Mouse (Mus musculus) right cerebral cortex, postnatal 10 days (tissue): ENCODE results near the gene Nmral1.
A peak's percentile ranks its signal among the peaks of the same experiment; 100 is the strongest.
"Not testable (repeated sequence)": the region's sequence is repeated elsewhere in the genome, so short reads cannot be mapped to it uniquely, and the experiment has no call there.

Experiments
- DNase-seq, 2 experiments: peaks; one replicate each; pipeline ENCODE4 v3.0.0; 2021; ENCODE audit warnings: low spot score in 2 of 2

Gene Nmral1

GRCm38 (mm10) chr16:4718753-4719518 is at the start of gene Nmral1:
TSS of gene Nmral1 (minus strand) at chr16:4719356.
- peak; percentile 68 to 77 for DNase-seq

GRCm38 (mm10) chr16:4768719-4769118 is 49.6 kb upstream of the Nmral1 start:
- no peak for DNase-seq

GRCm38 (mm10) chr16:4767012-4767790 is 48.0 kb upstream of the Nmral1 start:
- no peak for DNase-seq

GRCm38 (mm10) chr16:4765852-4766251 is 46.7 kb upstream of the Nmral1 start:
- no peak for DNase-seq

GRCm38 (mm10) chr16:4763276-4763675 is 44.1 kb upstream of the Nmral1 start:
- DNase-seq, result peak; percentile 43 to 57

- no peak for DNase-seq
These were observed 43.3 kb upstream of the Nmral1 start for GRCm38 (mm10) chr16:4762437-4762836.

- not testable (repeated sequence) for DNase-seq
These were observed 37.6 kb upstream of the Nmral1 start for GRCm38 (mm10) chr16:4756660-4757335.

GRCm38 (mm10) chr16:4754045-4754444 is 34.9 kb upstream of the Nmral1 start:
- DNase-seq, result no peak

- no peak for DNase-seq
These were observed 33.0 kb upstream of the Nmral1 start for GRCm38 (mm10) chr16:4752155-4752554.

GRCm38 (mm10) chr16:4742186-4742585 is 23.0 kb upstream of the Nmral1 start:
- DNase-seq, result no peak

GRCm38 (mm10) chr16:4739994-4740393 is 20.8 kb upstream of the Nmral1 start:
- DNase-seq, result no peak

GRCm38 (mm10) chr16:4736262-4736661 is 17.1 kb upstream of the Nmral1 start:
- DNase-seq, result no peak

GRCm38 (mm10) chr16:4730776-4731358 is 11.7 kb upstream of the Nmral1 start:
- no peak for DNase-seq

- no peak for DNase-seq
These were observed 8.8 kb upstream of the Nmral1 start for GRCm38 (mm10) chr16:4727963-4728362.

- DNase-seq, result no peak
These were observed 8.4 kb upstream of the Nmral1 start for GRCm38 (mm10) chr16:4727526-4727925.

GRCm38 (mm10) chr16:4726528-4727128 is 7.5 kb upstream of the Nmral1 start:
- peak in 1 of 2 experiments; percentile 51 for DNase-seq

GRCm38 (mm10) chr16:4725780-4726527 is 6.8 kb upstream of the Nmral1 start, which contains the start of gene Hmox2:
TSS of gene Hmox2 (plus strand) at chr16:4726361.
- peak; percentile 93 to 95 for DNase-seq

- no peak for DNase-seq
These were observed 6.1 kb upstream of the Nmral1 start for GRCm38 (mm10) chr16:4725266-4725665.

- DNase-seq, result no peak
These were observed 3.7 kb upstream of the Nmral1 start for GRCm38 (mm10) chr16:4722915-4723209.

- DNase-seq, result no peak
These were observed 3.2 kb upstream of the Nmral1 start for GRCm38 (mm10) chr16:4722128-4722914.
